Mouse (Mus musculus) testis, adult 2 months (tissue): ENCODE measurements around the gene Ofd1. TPM values are rescaled to one million over a fixed set of nuclear protein-coding genes. Genes with fewer than 3 reads are reported as not detected.

Experiments used
- H3K27ac ChIP-seq: fragments of 200-500 bp; 2 replicates; pipeline ENCODE4 v1.5.1; 2012; ENCODE audit warnings: low read depth, low read length; ENCODE audit not compliant: control insufficient read depth, insufficient read depth
- H3K27me3 ChIP-seq: fragments of 200-500 bp; 2 replicates; pipeline ENCODE4 v1.6.1; 2012; ENCODE audit warnings: mild to moderate bottlenecking, low read length, moderate library complexity; ENCODE audit not compliant: control insufficient read depth, insufficient read depth
- H3K36me3 ChIP-seq: fragments of 200-500 bp; 2 replicates; pipeline ENCODE4 v1.6.1; 2012; ENCODE audit warnings: mild to moderate bottlenecking, low read length; ENCODE audit not compliant: control insufficient read depth, insufficient read depth
- H3K4me1 ChIP-seq: fragments of 200-500 bp; 2 replicates; pipeline ENCODE4 v1.6.1; 2012; ENCODE audit warnings: low read length; ENCODE audit not compliant: control insufficient read depth, insufficient read depth
- H3K4me3 ChIP-seq: fragments of 200-500 bp; 2 replicates; pipeline ENCODE4 v1.5.1; 2012; ENCODE audit warnings: low read depth, mild to moderate bottlenecking, low read length, moderate library complexity, mixed read lengths; ENCODE audit not compliant: control insufficient read depth
- CTCF ChIP-seq: fragments of 200-500 bp; IDR thresholded peaks from 2 replicates; pipeline ENCODE4 v1.5.1; 2012; ENCODE audit warnings: low read depth, mild to moderate bottlenecking, inconsistent platforms, low read length, moderate library complexity; ENCODE audit not compliant: control insufficient read depth, insufficient read depth, insufficient replicate concordance
- POLR2A ChIP-seq: fragments of 200-500 bp; IDR thresholded peaks from 2 replicates; pipeline ENCODE4 v1.6.1; 2012; ENCODE audit warnings: low read depth, mild to moderate bottlenecking, inconsistent platforms, low read length, moderate library complexity; ENCODE audit not compliant: control insufficient read depth
- polyA plus RNA-seq: library from polyadenylated mRNA; depleted of rRNA; stranded (reverse); fragments of >200 nt; gene quantifications from 2 replicates; pipeline ENCODE4 v1.2.3, GENCODE M21; 2012

Gene Ofd1
- polyA plus RNA-seq, 1 experiment, result 1.2 TPM

DNA sequence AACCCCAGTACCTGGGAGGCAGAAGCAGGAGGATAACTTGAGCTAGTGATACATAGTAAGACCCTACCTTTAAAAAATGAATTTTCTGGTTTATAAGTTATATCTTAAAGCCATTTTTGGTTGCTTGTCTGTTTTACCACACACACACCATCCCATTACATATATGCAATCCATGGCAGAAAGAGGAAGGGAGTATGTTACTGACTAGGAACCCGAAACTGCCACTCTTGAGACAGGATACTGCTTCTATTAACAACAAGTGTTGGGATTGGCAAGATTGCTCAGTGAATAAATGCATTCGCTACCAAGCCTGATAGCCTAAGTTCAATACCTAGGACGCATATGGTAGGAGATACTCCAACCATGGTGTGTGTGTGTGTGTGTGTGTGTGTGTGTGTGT lies 84.2 kb downstream of the Ofd1 start:
- Histone ChIP-seq H3K4me1 (no peaks in the 10 kb centered on the region), H3K27ac (no peak overlapping the region), H3K36me3 (no peaks in the 10 kb centered on the region), H3K27me3 (no peaks in the 10 kb centered on the region), H3K4me3 (no peak overlapping the region)
- no peak for TF ChIP-seq CTCF
- no peak for TF ChIP-seq POLR2A

DNA sequence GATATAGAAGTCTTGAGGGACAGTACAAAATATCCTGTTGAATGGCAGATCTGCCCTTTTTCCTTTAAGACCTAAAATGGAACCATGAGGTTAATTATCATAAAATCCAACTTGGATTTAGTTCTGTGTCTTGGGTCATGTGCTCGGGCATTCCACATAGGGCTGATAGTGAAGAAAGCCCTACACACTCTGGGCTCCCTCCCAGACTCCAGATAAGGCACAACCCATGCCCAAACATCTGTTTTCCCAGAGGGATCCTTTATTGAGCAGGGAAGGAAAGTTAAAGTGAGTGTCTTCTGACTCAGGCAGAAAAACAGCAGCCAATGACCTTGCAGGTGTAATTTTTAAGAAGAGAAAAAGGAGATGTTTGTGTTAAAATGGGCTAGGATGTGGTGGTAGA lies 85.6 kb downstream of the Ofd1 start:
- Histone ChIP-seq H3K4me3 (no peak overlapping the region), H3K4me1 (no peaks in the 10 kb centered on the region), H3K27ac (no peak overlapping the region), H3K27me3 (no peaks in the 10 kb centered on the region), H3K36me3 (no peaks in the 10 kb centered on the region)
- no peak for TF ChIP-seq POLR2A
- no peak for TF ChIP-seq CTCF

DNA sequence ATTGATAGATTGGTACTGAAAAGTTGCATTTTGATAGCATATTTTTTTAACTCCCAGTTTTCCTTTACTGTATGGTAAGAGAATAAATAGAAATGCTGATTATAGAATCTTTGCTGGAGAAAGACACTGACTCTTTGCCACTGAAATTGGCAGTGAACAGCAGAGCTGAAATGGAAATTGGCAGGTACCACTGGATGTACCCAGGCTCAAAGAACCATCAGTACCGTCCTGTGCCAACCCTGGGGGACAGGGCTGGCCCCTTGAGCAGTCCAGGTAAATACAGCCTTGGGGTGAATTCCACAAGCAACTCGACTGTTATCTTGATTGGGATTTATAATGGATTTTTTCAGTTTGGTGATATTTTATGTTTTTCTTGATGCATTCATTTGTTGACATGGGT lies 87.1 kb downstream of the Ofd1 start:
- H3K4me3 ChIP-seq, result no peak overlapping the region
- no peak overlapping the region for H3K27ac ChIP-seq
- no peaks in the 10 kb centered on the region for H3K36me3 ChIP-seq
- no peaks in the 10 kb centered on the region for H3K4me1 ChIP-seq
- TF ChIP-seq CTCF, result no peak
- TF ChIP-seq POLR2A, result no peak
- no peaks in the 10 kb centered on the region for H3K27me3 ChIP-seq

DNA sequence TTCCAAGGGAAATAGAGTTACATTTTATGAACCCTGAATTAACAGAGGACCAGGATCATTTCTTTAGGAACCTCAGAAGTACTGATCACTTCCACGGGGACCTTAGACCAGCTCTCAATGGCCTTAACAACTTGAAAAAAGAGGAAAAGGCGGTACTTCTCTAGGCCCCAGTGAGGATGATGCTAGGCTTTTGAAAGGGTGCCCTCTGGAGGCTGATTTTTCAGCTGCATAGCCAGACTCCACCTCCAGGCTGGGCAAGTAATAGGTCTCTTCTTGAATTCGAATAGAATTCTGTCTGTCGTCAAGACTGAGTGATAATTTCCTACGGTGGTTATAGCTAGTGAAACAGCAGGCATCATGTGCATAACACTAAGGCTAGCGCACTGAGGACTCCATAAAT lies 88.7 kb downstream of the Ofd1 start:
- TF ChIP-seq POLR2A (no peak), CTCF (no peak)
- H3K4me1 ChIP-seq, result no peaks in the 10 kb centered on the region
- no peaks in the 10 kb centered on the region for H3K27me3 ChIP-seq
- no peak overlapping the region for H3K4me3 ChIP-seq
- H3K36me3 ChIP-seq, result no peaks in the 10 kb centered on the region
- no peak overlapping the region for H3K27ac ChIP-seq

DNA sequence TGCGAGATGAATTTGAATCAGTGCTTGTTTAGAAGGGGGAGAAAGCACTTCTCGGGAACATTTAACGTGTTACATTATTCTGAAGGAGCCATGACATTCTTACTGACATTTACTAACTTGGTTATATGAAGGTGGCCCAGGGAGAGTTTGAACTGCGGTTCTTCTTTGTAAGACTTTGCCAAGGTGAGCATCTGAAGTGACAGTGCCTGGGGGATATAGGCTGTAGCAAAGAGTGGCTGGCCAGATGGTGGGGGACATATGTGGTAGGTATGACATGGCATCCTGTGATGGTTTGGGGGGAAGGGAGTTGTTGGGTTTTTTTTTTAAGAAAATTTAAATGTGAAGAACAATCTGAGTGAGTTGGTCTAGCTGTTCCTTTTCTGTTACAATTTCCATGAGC lies 91.9 kb downstream of the Ofd1 start:
- TF ChIP-seq CTCF (no peak), POLR2A (no peak)
- no peak overlapping the region for H3K4me3 ChIP-seq
- H3K27me3 ChIP-seq, result no peaks in the 10 kb centered on the region
- no peak overlapping the region for H3K27ac ChIP-seq
- H3K4me1 ChIP-seq, result no peaks in the 10 kb centered on the region
- H3K36me3 ChIP-seq, result no peaks in the 10 kb centered on the region

DNA sequence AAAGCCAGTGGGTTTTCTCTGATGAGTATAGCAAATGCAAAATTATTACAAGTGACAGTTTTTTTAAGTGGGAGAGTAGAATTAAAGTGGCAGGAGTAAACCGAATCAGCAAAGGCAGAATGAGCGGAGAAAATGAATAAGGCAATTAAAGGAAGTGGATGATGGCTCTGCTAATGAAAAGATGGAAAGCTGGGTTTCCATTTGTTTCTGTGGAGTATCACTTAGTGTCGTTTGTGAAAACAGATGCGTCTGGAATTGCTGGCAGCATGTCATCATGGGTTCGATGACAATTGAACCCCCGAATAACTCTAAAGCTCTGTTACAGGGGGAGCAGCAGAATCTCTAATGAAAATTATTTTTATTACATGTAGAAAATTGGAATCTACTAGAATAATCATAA lies 92.4 kb downstream of the Ofd1 start:
- no peak for TF ChIP-seq POLR2A
- TF ChIP-seq CTCF, result no peak
- H3K27me3 ChIP-seq, result no peaks in the 10 kb centered on the region
- no peak overlapping the region for H3K4me3 ChIP-seq
- H3K36me3 ChIP-seq, result no peaks in the 10 kb centered on the region
- no peak overlapping the region for H3K27ac ChIP-seq
- H3K4me1 ChIP-seq, result no peaks in the 10 kb centered on the region

DNA sequence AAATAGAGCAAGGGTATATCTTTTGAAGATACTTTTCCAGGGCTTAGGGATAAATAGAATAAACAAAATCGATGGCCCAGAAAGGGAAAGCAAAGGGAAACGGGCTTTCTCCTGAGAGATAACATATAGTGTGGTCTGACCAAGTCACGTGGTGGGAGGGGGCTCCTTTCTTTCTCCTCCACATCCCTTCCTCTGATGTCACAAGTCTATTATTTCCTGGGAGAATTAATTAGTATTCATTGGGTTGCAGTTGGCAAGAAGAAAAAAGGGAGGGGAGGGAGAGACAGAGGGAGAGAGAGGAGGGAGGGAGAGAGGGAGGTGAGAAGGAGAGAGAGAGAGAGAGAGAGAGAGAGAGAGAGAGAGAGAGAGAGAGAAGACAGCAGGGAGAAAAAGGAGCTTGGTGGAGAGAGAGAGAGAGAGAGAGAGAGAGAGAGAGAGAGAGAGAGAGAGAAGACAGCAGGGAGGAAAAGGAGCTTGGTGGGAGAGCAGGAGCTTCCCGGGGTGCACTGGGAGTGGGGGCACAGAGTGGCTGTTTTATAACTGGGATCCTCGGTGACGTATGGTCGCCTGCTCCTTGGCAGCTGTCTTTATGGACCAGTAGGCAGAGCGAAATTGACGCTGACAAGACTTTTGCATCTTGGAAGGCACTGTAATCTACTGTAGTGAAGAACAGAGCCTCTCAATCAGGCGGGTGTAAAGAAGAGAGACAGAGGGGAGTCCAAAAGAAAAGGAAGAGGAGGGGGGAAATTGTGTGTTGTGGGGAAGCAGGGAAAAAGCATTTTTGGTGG lies 96.1 kb downstream of the Ofd1 start:
- no peaks in the 10 kb centered on the region for H3K27me3 ChIP-seq
- H3K4me3 ChIP-seq, result no peak overlapping the region
- H3K36me3 ChIP-seq, result no peaks in the 10 kb centered on the region
- TF ChIP-seq POLR2A (no peak), CTCF (no peak)
- no peaks in the 10 kb centered on the region for H3K4me1 ChIP-seq
- no peak overlapping the region for H3K27ac ChIP-seq
